Mouse (Mus musculus) layer of hippocampus, adult 8-10 months (tissue): ENCODE results near the gene Sipa1l2. TPM values are rescaled to one million over a fixed set of nuclear protein-coding genes. Genes with fewer than 3 reads are reported as not detected.

Experiments
- DNase-seq, 2 experiments: peaks; one replicate each; pipeline ENCODE4 v3.0.0; 2022; ENCODE audit warnings: low spot score in 2 of 2
- total RNA-seq, 4 experiments: library from RNA; stranded (reverse); gene quantifications; 2 replicates each; pipeline ENCODE4 v1.2.4; 2022

The Sipa1l2 gene
- total RNA-seq, 4 experiments from 2014 or later, result 55.3 to 61.5 (median 58.6) TPM

- no peak for DNase-seq
These were observed 98.2 kb downstream of the Sipa1l2 start for GRCm38 (mm10) chr8:125471374-125471773.

DNA sequence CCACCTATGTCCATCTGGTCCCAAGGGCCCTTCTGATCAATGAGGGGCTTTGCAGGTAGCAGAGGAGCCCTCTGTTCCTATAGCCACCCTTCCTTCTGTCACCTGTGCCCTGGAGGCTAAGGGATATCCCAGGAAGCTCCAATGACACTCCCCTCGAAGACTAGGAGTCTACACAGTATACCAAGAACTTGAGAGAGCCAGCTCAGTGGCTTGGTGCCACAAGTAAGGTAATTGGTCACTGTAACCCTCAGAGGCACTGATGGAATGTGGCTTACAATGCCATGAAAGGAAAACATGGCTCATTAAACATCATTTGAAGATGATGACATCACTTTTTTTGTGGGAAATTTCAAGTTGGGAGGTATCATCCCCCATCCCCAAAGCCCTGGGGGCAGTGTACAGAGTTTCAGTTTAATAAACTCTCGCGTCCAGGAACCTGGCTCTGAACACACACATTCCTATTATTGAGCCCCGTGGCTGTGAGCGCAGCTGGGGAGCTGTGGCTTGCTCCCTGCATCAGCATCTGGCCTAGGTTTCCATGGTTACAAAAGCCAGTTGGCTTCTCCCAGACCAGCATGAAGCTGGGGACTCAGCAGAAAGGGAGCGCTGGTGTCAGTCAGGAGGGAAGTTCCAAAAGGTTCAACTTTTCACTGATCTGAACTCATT is 104.3 kb downstream of the Sipa1l2 start:
- no peak for DNase-seq

- DNase-seq, result no peak
These were observed 106.7 kb downstream of the Sipa1l2 start for GRCm38 (mm10) chr8:125462901-125463300.

- DNase-seq, result no peak
These were observed 108.1 kb downstream of the Sipa1l2 start for GRCm38 (mm10) chr8:125461504-125461903.

DNA sequence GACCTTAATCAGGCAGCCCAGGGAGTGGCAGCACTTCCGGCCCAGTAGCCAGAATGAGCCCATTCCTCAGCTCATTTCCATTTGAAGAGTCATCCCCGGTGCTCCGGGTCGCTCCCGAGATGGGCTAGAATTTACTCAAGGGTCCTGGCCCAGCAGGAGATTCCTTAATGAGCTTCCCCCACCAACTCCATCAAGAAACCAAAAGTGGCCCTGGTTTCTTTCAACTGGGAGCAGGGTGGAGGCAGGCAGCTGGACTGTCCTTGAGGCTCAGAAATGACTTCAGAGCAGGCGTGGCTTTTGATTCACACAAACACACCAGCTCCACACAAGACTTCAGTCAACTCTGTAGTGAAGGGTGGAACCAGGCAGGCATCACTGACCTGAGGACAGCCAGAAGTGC is 109.0 kb downstream of the Sipa1l2 start:
- DNase-seq, result no peak

DNA sequence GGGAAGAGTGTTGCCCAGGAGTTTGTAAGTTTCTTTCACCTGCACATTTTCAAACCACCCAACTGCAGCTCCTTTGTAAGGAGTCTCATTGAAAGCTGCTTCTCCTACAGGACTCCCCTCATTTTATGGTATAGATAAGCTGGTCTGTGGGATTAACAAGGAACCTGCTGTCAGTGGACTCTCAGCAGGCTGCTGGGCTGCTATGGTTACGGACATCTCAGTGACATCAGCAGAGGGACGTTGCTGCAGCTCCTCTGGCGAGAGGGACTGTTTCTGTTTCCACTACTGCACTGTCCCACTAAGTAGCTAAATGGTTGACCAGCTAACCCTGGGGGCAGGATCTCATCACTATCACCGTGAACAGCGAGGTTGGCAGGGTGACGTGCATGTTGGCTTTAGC is 120.6 kb downstream of the Sipa1l2 start:
- DNase-seq, result no peak

DNA sequence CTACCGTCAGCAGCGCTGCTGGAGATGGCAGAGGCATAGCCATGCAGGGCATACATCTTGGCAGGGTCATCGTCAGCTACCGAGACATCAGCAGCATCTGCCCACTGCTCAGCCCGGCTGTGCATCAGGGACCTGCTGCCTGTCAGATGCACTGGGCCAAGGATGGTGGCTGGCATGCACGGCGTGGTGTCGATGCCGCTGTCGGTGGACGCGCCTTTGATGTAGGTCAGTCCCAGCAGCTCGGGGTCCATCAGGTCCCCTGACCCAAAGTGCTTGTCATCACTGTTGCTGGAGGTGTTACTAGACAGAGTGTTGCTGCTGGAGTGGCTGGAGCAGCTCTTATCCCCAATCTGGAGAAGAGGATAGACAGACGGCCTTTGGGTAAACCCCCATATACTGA is 122.1 kb downstream of the Sipa1l2 start:
- no peak for DNase-seq

DNA sequence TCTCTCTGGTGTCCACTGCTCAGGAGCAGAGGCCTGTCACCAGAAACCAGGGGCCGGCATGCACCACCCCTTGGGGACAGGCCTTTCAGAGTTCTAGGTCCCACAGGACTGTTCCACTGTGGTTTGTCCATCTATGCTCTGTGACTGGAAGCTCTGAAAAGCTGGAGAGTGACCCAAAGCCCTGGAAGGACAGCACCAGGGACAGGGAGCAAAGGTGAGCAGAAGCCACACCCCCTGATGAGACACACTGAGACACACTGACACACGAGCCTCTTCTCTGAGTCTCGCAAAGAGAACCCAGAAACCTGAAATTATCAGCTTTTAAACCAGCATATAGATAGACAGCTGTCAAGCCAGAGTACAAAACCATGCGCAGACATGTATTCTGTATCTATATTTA is 123.4 kb downstream of the Sipa1l2 start:
- no peak for DNase-seq

DNA sequence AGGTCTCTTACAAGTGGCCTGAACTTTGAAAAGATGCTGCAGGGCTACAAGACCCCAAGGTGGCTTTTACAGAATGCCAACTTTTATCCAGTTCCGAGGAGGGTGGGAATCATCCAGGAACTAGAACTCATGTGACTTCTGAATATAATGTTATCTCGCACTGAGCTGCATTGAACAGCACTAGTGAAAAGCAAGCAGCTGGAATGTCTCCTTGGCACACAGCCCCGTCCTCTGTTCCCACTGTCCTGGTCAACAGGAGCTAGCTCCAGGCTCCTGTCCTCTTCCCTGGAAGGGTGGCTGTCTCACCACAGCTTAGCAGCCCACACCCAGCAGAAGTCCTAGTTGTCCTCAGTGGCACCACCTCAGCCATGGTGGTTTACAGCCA is 124.4 kb downstream of the Sipa1l2 start:
- no peak for DNase-seq

- DNase-seq, result no peak
These were observed 125.0 kb downstream of the Sipa1l2 start for GRCm38 (mm10) chr8:125444457-125445224.

- no peak for DNase-seq
These were observed 134.1 kb downstream of the Sipa1l2 start for GRCm38 (mm10) chr8:125435320-125436100.

- DNase-seq, result no peak
These were observed 135.5 kb downstream of the Sipa1l2 start for GRCm38 (mm10) chr8:125434151-125434550.

GRCm38 (mm10) chr8:125431321-125431720 is 138.3 kb downstream of the Sipa1l2 start:
- DNase-seq, result no peak

DNA sequence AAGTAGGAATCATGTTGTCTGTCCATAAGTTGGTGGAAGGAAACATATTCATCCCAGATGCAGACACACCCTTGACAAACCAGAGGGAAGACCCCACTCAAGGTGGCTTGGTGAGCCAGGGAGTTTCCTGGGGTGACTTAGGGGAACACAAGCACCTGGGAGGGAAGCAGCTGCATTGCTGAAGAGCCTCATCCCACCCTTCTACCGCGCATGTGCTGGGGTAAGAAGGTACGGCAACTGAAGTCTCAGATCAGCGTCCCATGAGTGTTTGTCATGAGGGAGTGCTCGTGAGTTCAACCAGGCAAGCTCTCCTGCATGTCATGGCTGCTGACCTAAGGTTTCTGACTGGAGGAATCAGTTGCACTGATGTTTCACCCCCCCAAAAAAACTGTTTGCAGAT is 138.8 kb downstream of the Sipa1l2 start:
- no peak for DNase-seq

DNA sequence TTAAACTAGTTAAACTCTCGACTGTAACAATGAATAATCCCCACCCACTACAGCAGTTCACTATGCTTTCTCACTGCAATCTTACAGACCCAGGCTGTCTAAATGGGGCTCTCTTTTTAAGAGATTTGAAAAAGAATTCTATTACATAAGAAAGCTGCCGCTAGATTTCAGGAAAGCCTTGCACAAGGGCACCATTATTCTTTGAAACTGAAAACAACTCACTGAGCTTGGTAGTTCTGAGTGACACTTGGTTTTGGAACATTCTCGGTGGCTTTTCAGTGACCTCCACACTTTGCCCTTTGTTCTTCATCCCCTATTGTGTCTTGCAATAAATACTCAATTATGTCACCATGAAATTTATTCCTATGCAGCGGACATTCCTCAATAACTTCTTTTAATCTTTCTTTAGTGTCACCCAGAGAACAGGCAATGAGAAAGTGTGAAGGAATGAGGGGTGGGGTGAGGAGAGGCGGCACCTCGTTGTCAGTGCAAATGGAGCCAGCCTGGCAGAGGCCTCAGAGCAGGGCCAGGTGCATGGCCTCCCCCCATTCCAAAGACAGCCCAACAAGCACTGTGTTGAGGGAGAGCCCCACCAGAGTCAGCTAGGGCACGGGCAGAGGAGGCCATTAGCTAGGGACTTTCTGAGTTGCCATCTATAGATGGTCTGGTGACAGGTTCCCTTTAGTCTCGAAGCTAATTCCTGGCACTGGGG is 140.5 kb downstream of the Sipa1l2 start:
- DNase-seq, result no peak

- DNase-seq, result no peak
These were observed 145.7 kb downstream of the Sipa1l2 start for GRCm38 (mm10) chr8:125423861-125424260.

- no peak for DNase-seq
These were observed 150.3 kb downstream of the Sipa1l2 start for GRCm38 (mm10) chr8:125419202-125419830.

- no peak for DNase-seq
These were observed 153.5 kb downstream of the Sipa1l2 start for GRCm38 (mm10) chr8:125416146-125416545.

GRCm38 (mm10) chr8:125414651-125415050 is 155.0 kb downstream of the Sipa1l2 start:
- DNase-seq, result no peak

DNA sequence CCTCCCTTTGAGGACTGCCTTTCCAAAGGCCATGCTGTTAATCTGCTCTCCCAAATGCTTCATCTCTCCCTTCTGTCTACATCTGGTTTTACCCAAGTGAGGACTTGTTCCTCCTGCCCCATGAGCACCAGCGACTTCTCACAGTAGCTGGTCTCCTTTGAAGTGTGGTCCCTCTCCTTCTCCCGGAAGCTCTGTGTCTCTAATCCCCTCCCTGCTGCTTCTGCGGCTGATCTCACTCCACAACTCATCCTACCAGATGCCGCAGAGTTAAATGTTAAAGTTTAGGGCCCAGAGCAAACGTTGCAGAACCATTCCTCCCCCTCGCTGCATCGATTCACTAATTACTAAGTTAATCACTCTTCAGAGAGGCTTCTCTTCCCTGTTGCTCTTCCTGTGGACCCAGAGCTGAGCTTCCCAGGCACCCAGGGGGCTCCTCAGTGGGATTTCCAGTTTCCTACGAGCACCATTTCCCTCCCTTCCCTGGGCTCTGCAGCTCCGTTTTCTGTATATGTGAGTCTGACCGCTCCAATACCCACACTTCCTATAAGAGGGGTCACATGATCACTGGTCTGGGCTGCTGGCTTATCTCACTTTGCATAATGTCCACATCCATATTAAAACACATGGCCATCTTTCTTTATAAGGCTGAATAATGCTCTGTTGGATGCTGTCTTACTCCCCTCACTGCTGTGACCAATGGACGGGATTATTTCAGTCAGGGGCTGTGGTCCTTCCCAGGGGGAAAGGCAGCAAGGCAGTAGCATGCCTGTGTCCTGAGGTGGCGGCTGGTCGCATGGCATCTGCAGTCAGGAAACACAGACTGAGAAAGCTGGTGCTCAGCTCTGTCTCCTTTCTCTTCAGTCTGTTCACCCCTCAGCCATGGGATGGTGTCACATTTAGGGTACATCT is 156.4 kb downstream of the Sipa1l2 start:
- no peak for DNase-seq
